Mouse (Mus musculus) lung, adult 2 months (tissue): ENCODE data around the gene Prep.

ENCODE experiments used
- CTCF ChIP-seq: fragments of 200-500 bp; IDR thresholded peaks from 2 replicates; pipeline ENCODE4 v1.5.1; 2011; ENCODE audit warnings: mild to moderate bottlenecking, low read length, control low read depth; ENCODE audit not compliant: insufficient read depth
- POLR2A ChIP-seq: fragments of 200-500 bp; IDR thresholded peaks from 2 replicates; pipeline ENCODE4 v1.6.1; 2011; ENCODE audit warnings: low read depth, mild to moderate bottlenecking, control low read depth, low read length, borderline replicate concordance; ENCODE audit errors: extremely low read depth

- no peak for TF ChIP-seq CTCF
- no peak for TF ChIP-seq POLR2A
Observed at GRCm38 (mm10) chr10:45066131-45066930, 672 bp upstream of the Prep start.
